Mouse (Mus musculus): ENCODE data around the gene Iqcg. TPM values are rescaled to one million over a fixed set of nuclear protein-coding genes. Genes with fewer than 3 reads are reported as not detected.
"Not testable (repeated sequence)": the region's sequence is repeated elsewhere in the genome, so short reads cannot be mapped to it uniquely, and the experiment has no call there.

Iqcg gene
- polyA plus RNA-seq, 1 experiment from 2014 or later = 2.5 TPM

DNA sequence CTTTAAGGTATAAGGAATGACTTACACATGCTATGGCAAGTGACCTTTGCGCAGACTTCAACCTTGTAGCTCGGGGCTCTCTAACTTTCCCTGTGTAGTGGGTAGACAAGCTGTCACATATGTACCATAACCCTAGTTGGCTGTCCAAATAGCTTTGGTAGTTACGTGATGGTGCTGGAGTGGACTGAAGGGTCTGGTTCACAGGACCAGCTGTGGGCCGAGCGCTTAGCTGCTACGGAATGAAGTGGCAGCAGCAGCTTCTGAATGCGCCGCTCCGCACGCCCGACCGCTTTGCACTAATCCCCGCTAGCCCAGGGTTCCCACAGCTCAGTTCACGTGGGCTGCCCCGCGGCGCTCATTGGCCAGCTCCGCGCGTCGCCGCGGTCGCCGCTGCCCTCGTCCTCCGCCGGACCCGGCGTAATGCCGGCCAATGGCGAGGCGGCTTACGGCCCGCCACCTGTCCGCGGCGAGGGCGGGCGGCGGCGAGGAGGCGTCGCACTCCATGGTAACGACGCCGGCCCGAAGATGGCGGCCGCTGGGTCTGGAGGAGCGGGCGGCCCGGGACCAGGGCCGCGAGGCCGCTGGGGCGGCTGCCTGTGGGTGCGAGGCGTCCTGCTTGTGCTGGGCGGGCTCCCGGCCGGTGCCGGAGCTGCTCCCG, 6.1 kb upstream of the Iqcg start, which contains the start of gene Lmln:
Lmln (plus strand) TSS at position 498 of the 658 bp plus-strand sequence.
- WGBS = under 1% methylated on average over 63 of the region's 64 CpGs
- Histone ChIP-seq H3K36me3 (peaks cover 45% of the 10 kb centered on the region), H3K27ac (peak within 1 kb of the TSS; percentile 90), H3K9me3 (replicated peaks) (no peaks in the 10 kb centered on the region), H3K27me3 (ENCODE audit: low read depth, poor library complexity, severe bottlenecking) (no peaks in the 10 kb centered on the region), H3K4me3 (peak within 1 kb of the TSS; percentile 87), H3K4me1 (peaks cover 28% of the 10 kb centered on the region)
- peak; percentile 94 for DNase-seq (ENCODE audit: low spot score)

DNA sequence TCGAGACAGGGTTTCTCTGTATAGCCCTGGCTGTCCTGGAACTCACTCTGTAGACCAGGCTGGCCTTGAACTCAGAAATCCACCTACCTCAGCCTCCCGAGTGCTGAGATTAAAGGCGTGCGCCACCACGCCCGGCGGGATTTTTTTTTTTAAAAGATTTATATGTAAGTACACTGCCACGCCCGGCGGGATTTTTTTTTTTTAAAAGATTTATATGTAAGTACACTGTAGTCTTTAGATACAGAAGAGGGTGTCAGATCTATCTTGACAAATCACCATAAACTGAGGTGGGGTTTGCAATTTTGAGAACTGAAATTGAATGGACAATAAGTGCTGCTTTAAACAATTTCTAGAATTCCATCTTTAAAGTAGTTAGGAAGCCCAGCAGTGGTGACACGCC, 5.4 kb upstream of the Iqcg start:
- H3K36me3 ChIP-seq = peaks cover 38% of the 10 kb centered on the region
- DNase-seq (ENCODE audit: low spot score) = no peak
- H3K4me3 ChIP-seq = 0 out of 2 replicates have a peak overlapping the region, but pooled peaks have one; percentile 87
- no peaks in the 10 kb centered on the region for H3K9me3 ChIP-seq (replicated peaks)
- peaks cover 28% of the 10 kb centered on the region for H3K4me1 ChIP-seq
- no peaks in the 10 kb centered on the region for H3K27me3 ChIP-seq (ENCODE audit: low read depth, poor library complexity, severe bottlenecking)
- WGBS = 46% methylated on average over 11 of the region's 11 CpGs
- H3K27ac ChIP-seq = no peak overlapping the region

DNA sequence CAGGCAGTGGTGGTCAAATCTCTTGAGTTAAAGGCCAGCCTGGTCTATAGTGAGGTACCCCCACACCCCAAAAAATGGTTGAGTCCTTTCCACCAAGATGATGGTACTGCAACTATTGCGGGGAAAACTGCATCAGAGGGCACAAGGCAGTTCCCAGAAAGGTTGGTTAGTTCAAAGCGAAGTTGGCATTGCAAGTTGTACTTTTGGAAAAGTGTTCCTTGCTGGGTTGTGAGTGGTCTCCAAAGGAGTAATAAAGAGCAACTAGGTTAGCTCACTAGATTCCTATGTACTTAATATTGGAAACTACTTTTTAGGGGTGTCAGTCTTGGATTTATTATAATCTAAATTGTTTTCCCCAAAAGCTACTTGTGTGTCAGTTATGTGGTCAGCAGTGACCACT, 4.9 kb upstream of the Iqcg start:
- H3K4me3 ChIP-seq = no peak overlapping the region
- WGBS = 80% methylated on average over 2 of the region's 2 CpGs
- H3K27me3 ChIP-seq (ENCODE audit: low read depth, poor library complexity, severe bottlenecking) = no peaks in the 10 kb centered on the region
- peaks cover 28% of the 10 kb centered on the region for H3K4me1 ChIP-seq
- H3K27ac ChIP-seq = no peak overlapping the region
- H3K36me3 ChIP-seq = peaks cover 37% of the 10 kb centered on the region
- no peak for DNase-seq (ENCODE audit: low spot score)
- no peaks in the 10 kb centered on the region for H3K9me3 ChIP-seq (replicated peaks)

DNA sequence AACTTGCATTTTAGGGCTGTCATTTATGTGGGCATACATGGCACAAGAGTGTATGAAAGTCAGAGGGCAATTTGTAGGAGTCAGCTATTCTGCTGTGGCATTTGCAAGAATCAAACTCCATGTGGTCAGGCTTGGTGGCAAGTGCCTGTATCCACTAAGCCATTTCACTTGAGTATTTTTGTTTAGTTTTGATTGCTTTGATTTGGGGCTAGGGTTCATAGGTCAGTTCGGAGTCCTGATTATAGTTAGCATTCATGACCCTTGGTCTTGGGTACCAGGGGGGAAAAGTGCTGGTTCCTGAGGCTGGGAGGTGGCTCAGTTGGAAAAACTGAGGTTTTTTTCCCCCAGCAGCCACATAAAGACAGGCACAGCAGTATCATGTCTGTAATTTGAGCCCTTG, 3.5 kb upstream of the Iqcg start:
- H3K9me3 ChIP-seq (replicated peaks) = no peaks in the 10 kb centered on the region
- H3K27ac ChIP-seq = no peak overlapping the region
- 96% methylated on average over 1 of the region's 1 CpGs for WGBS
- no peak overlapping the region for H3K4me3 ChIP-seq
- no peaks in the 10 kb centered on the region for H3K27me3 ChIP-seq (ENCODE audit: low read depth, poor library complexity, severe bottlenecking)
- DNase-seq (ENCODE audit: low spot score) = no peak
- H3K36me3 ChIP-seq = peaks cover 37% of the 10 kb centered on the region
- H3K4me1 ChIP-seq = peaks cover 30% of the 10 kb centered on the region

DNA sequence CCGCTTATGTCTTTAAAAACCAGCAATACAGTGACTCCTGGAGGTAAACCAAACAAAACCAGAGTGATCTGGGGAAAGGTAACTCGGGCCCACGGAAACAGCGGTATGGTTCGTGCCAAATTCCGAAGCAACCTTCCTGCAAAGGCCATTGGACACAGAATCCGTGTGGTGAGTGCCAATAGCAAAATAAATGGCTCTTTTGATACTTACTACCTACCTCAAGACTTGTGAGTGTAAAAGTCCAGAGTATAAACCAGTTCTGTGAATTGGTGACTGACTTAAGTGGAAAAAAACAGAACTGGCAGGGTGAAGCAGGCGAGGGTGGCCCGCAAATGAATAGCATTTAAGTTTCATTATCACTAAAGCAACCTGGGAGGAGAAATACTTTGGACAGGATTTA, 2.6 kb upstream of the Iqcg start:
- Histone ChIP-seq H3K36me3 (peaks cover 37% of the 10 kb centered on the region), H3K4me1 (peaks cover 25% of the 10 kb centered on the region)
- not testable (repeated sequence) for DNase-seq (ENCODE audit: low spot score); H3K27me3 ChIP-seq (ENCODE audit: low read depth, poor library complexity, severe bottlenecking); H3K9me3 ChIP-seq (replicated peaks); H3K27ac ChIP-seq; H3K4me3 ChIP-seq
- 93% methylated on average over 9 of the region's 9 CpGs for WGBS

DNA sequence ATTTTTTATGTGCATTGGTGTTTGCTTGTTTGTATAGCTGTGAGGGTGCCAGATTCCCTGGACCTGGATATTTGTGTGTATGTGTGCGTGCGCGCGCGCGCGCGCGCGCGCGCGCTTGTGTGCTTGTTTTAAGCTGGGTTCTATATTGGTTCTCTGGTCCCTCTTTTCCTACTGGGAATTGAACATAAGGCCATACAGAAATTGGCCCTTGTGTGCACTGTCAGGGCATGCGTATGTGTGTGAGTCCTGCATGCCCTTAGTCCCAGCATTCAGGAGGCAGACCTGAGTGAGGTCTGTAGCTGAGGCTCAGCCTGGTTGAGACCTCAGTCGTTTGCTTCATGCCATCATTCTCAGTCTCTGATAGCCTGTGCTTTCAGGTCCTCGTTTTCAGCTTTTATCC, 2.0 kb upstream of the Iqcg start:
- Histone ChIP-seq H3K4me3 (peak overlapping the region; percentile 71), H3K36me3 (peaks cover 37% of the 10 kb centered on the region), H3K27me3 (ENCODE audit: low read depth, poor library complexity, severe bottlenecking) (no peaks in the 10 kb centered on the region), H3K4me1 (peaks cover 22% of the 10 kb centered on the region), H3K27ac (no peak overlapping the region), H3K9me3 (replicated peaks) (no peaks in the 10 kb centered on the region)
- DNase-seq (ENCODE audit: low spot score) = no peak
- WGBS = 89% methylated on average over 16 of the region's 16 CpGs

DNA sequence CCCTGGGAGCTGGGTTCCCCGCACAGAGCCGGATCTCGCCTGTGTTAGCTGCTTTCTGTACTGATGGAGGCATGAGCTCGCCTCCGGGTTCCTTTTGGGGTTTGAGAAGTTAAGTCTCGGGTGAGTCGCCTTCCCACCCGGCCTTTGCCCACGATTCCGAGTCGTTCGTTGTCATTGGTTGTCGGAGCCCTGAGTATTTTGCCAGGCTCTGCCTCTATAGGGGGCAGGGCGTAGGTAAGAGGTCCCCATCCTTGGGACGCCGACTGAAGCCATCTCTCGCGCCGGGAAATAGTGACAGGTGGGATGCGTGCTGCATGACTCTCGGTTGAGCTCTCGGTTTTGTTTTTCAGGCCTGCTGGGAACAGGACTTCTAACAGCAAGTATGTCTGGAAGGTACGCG, 768 bp upstream of the Iqcg start:
- Histone ChIP-seq H3K27me3 (ENCODE audit: low read depth, poor library complexity, severe bottlenecking) (no peaks in the 10 kb centered on the region), H3K9me3 (replicated peaks) (no peaks in the 10 kb centered on the region), H3K4me1 (peaks cover 16% of the 10 kb centered on the region), H3K36me3 (peaks cover 37% of the 10 kb centered on the region), H3K4me3 (peak overlapping the region; percentile 71), H3K27ac (peak overlapping the region; percentile 94)
- no peak for DNase-seq (ENCODE audit: low spot score)
- under 1% methylated on average over 24 of the region's 24 CpGs for whole genome bisulfite sequencing

DNA sequence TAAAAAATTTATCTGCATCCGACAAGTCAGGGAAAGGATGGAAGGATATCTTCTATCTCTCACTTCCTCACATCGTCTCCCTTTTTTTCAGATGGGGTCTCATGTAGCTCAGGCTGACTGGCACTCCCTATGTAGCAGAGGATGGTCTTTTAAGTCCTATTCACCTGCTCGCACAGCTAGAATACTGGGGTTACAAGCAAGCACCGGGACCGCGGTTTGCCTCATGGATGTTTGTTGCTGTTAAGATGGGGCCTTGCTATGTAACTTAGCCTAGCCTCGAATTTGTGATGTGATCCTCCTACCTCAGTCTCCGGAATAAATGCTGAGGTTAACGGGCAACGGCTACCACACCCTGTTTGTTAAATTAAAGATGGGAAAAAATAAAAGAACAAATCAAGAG, 363 bp downstream of the Iqcg start:
- Histone ChIP-seq H3K27ac (peak overlapping the region; percentile 94; the same call in 1 of the 2 replicates), H3K9me3 (replicated peaks) (no peaks in the 10 kb centered on the region), H3K4me1 (peaks cover 14% of the 10 kb centered on the region), H3K27me3 (ENCODE audit: low read depth, poor library complexity, severe bottlenecking) (no peaks in the 10 kb centered on the region), H3K4me3 (peak overlapping the region; percentile 71), H3K36me3 (peaks cover 32% of the 10 kb centered on the region)
- DNase-seq (ENCODE audit: low spot score) = no peak
- 30% methylated on average over 10 of the region's 10 CpGs for WGBS

DNA sequence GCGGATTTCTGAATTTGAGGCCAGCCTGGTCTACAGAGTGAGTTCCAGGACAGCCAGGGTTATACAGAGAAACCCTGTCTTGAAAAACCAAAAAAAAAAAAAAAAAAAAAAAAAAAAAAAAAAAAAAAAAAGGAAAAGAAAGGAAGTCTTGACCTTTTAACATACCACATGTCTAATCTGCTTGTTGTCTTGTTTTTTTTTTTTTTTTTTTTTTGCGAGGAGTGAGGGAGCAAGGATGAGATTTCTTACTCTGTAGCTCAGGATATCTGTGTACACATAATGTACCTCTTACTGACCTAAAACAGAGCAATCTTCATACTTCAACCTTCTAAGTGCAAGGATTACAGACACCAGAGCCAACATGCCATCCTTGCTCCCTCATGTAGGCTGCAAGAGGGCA, 1.1 kb downstream of the Iqcg start:
- WGBS = 86% methylated on average over 2 of the region's 2 CpGs
- Histone ChIP-seq H3K36me3 (peaks cover 25% of the 10 kb centered on the region), H3K4me1 (peaks cover 14% of the 10 kb centered on the region)
- H3K27ac ChIP-seq; DNase-seq (ENCODE audit: low spot score); H3K27me3 ChIP-seq (ENCODE audit: low read depth, poor library complexity, severe bottlenecking); H3K9me3 ChIP-seq (replicated peaks); H3K4me3 ChIP-seq: not testable (repeated sequence)

DNA sequence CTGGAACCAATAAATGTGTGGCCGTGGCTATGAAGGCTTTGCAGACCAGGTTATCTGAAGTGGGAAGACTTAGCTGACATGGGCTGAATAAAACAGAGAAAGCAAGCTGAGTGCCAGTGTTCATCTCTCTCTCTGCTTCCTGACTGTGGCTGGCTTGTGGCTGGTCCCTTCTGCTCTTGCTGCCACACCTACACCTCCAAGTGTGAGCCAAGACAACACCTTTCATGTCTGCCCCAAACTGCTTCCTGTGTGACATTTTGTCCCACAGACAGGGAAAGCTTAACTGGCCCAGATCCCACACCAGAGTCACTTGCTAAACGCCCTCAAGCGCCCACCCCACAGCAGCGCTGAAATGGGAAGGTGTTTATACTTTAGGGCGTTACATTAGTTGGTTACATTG, 2.9 kb downstream of the Iqcg start:
- no peaks in the 10 kb centered on the region for H3K27me3 ChIP-seq (ENCODE audit: low read depth, poor library complexity, severe bottlenecking)
- no peak overlapping the region for H3K4me3 ChIP-seq
- WGBS = 61% methylated on average over 5 of the region's 5 CpGs
- H3K4me1 ChIP-seq = peaks cover 12% of the 10 kb centered on the region
- no peak overlapping the region for H3K27ac ChIP-seq
- peaks cover 7% of the 10 kb centered on the region for H3K36me3 ChIP-seq
- DNase-seq (ENCODE audit: low spot score) = no peak
- H3K9me3 ChIP-seq (replicated peaks) = no peaks in the 10 kb centered on the region

DNA sequence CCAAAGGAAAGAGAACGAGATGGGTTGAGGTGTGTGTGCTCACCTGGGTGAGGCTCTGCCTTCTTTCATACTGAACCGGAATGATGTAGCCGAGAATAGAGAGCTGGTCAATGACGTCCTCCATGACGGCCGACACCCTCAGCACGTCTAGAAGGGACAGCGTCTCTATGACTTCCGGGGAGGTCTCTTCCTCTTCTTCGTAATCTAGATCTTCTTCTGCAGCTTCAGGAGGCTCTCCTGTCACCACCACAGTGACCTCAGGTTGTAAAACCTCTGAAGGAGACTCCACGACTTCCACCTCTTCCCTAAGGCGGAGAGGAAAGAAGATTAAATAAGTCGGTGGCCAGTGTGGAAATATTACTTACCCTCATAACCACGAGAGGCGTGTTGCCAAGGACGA, 6.2 kb downstream of the Iqcg start:
- H3K27me3 ChIP-seq (ENCODE audit: low read depth, poor library complexity, severe bottlenecking) = no peaks in the 10 kb centered on the region
- H3K36me3 ChIP-seq = no peaks in the 10 kb centered on the region
- H3K9me3 ChIP-seq (replicated peaks) = no peaks in the 10 kb centered on the region
- WGBS = 94% methylated on average over 16 of the region's 16 CpGs
- H3K4me3 ChIP-seq = no peak overlapping the region
- DNase-seq (ENCODE audit: low spot score) = no peak
- H3K27ac ChIP-seq = no peak overlapping the region
- peaks cover 5% of the 10 kb centered on the region; the same call in 1 of the 2 replicates for H3K4me1 ChIP-seq

DNA sequence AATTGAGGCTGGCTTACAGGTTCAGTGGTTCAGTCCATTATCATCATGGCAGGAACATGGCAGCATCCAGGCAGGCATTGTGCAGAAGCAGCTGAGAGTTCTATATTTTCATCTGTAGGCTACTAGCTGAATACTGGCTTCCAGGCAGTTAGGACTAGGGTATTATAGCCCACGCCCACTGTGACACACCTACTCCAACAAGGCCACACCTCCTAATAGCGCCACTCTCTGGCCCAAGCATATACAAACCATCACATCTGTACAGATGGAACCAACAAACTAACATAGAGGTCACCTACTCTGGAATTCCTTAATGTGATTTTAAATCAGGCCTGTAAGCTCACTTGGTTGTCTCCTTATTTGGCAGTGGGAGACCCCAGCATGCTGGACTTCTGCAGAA, 7.3 kb downstream of the Iqcg start:
- Histone ChIP-seq H3K27ac (no peak overlapping the region), H3K36me3 (no peaks in the 10 kb centered on the region), H3K4me3 (no peak overlapping the region), H3K9me3 (replicated peaks) (no peaks in the 10 kb centered on the region), H3K4me1 (peaks cover 5% of the 10 kb centered on the region; the same call in 1 of the 2 replicates), H3K27me3 (ENCODE audit: low read depth, poor library complexity, severe bottlenecking) (no peaks in the 10 kb centered on the region)
- DNase-seq (ENCODE audit: low spot score) = no peak
- WGBS = 83% methylated on average over 2 of the region's 2 CpGs

DNA sequence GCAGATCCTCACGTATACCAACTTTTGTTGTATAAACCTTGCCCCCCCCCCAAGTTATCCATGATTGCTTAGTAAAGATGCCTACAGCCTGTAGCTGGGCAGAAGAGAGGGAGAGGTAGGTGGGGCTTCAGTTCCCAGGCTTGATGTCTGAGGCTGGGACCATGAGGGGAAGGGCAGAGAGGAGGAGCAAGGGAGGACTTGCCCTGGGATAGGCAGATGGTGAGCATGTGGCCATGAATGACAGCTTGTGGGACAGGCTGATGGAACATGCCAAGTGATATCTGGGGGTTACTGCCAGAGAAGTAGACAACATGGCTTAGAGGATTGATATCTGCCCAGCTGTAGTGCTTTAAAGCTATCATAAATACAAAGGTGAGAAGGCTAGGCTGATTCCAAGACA, 8.0 kb downstream of the Iqcg start:
- no peaks in the 10 kb centered on the region for H3K9me3 ChIP-seq (replicated peaks)
- no peaks in the 10 kb centered on the region for H3K27me3 ChIP-seq (ENCODE audit: low read depth, poor library complexity, severe bottlenecking)
- no peak overlapping the region for H3K27ac ChIP-seq
- peaks cover 2% of the 10 kb centered on the region; the same call in 1 of the 2 replicates for H3K4me1 ChIP-seq
- H3K36me3 ChIP-seq = no peaks in the 10 kb centered on the region
- WGBS = 95% methylated on average over 1 of the region's 1 CpGs
- H3K4me3 ChIP-seq = no peak overlapping the region
- DNase-seq (ENCODE audit: low spot score) = no peak

DNA sequence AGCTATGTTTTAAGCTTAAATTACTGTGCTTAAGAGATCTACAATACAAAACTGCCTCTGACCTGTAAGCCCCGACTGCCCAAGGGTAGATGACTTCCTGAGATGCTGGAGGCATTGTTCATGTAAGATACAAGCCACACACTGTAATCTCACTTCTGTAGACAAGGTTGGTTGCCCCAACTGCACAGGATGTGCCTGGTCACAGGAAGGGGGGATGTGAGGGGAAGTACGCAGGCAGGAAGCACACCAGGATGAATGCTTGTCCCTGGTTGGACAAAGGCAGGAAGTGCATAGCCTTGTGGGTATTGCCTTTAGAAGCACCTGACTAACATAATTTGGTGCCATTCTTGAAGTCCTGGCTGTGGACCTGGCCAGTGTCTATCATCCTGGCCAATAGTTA, 12.8 kb downstream of the Iqcg start:
- H3K4me3 ChIP-seq = no peak overlapping the region
- 81% methylated on average over 2 of the region's 2 CpGs for WGBS
- no peak overlapping the region for H3K27ac ChIP-seq
- no peaks in the 10 kb centered on the region for H3K36me3 ChIP-seq
- no peak for DNase-seq (ENCODE audit: low spot score)
- no peaks in the 10 kb centered on the region for H3K27me3 ChIP-seq (ENCODE audit: low read depth, poor library complexity, severe bottlenecking)
- H3K9me3 ChIP-seq (replicated peaks) = no peaks in the 10 kb centered on the region
- H3K4me1 ChIP-seq = no peaks in the 10 kb centered on the region

All from limb, embryonic 10.5 days (tissue).